Mouse (Mus musculus): ENCODE results near the gene Tnip3. TPM values are rescaled to one million over a fixed set of nuclear protein-coding genes. Genes with fewer than 3 reads are reported as not detected.

Tnip3 gene
- total and polyA plus RNA-seq, 3 experiments, result 0.78 to 2.7 (median 2.0) TPM

DNA sequence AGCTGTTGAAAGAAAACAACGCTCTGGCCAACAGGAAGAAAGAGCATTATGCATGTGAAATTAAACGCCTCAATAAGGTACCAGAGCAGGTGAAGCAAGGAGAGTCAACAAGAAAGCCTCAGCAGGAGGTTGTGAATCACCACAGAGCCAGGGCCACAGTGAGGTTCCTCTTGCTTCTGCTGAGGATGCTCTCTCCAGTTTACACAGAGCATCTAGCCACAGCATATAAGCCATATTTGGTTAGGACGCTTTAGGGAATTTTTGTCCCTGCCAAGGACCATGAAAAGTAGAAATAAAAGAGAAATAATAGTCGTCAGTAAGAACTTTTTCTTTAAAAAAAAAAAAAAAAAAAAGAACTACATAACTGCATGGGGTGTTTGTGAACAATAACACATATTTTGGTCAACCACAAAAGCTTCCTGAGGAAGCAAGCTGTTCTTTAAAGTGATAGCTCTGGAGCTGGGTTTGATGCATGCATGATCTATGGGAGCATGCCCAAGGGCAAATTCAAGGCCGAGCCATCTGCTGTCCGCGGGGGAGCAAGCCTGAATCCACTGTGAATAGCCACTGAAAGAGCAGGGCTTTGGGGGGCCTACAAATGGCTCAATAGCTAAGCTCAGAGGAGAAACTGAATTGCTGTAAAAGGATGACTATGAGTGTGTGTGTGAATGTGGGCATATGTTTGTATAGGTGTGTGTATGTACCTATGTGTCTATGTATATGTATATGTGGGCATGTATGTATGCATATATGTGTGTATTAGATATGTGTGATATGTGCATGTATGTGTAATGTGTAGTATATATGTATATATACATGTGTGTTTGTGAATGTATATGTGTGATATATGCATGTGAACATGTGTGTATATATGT is 75.0 kb downstream of the Tnip3 start:
- intact Hi-C loops (cut with DNase I), result no loop called here
- DNase-seq, result no peak
- no peaks in the 10 kb centered on the region for H3K27me3 ChIP-seq (ENCODE audit: control insufficient read depth, insufficient read depth, low read length)
- H3K79me2 ChIP-seq (replicated peaks; ENCODE audit: control insufficient read depth, insufficient read depth, low read length), result no peaks in the 10 kb centered on the region
- no peaks in the 10 kb centered on the region for H3K36me3 ChIP-seq (ENCODE audit: control insufficient read depth, insufficient read depth, low read length)
- H3K4me1 ChIP-seq (ENCODE audit: control insufficient read depth, insufficient read depth, low read length), result no peaks in the 10 kb centered on the region
- no peak overlapping the region for H3K9ac ChIP-seq (ENCODE audit: low read depth, low read length)
- WGBS, result 53% methylated on average over 7 of the region's 7 CpGs
- H3K27ac ChIP-seq, result no peak overlapping the region
- TF ChIP-seq EP300 (IDR thresholded peaks at IDR 0.05; ENCODE audit: insufficient read depth, low read depth, low read length) (no peak), CTCF (IDR thresholded peaks at IDR 0.05) (no peak), POLR2A (IDR thresholded peaks at IDR 0.05; ENCODE audit: insufficient read depth, low read depth, low read length) (no peak)
- H3K4me3 ChIP-seq, result no peak overlapping the region

DNA sequence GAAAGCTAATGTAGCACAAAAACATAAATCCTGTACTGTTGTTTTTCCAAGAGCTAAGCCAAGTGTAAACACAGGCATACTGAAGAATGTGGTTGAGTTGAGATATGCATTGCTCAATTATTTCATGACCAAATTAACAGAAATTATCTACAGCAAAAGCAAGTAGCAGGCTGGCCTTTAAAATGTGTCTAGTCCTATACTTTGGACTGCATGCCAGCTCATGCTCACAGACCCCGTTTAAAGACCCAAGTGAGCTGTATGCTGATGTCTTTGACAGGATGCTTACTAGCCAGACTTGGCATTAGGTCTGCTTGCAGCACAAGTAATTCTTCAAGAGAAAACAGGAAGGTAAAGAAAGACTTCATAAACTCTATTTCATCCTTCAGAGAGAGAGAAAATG is 75.8 kb downstream of the Tnip3 start:
- H3K27me3 ChIP-seq (ENCODE audit: control insufficient read depth, insufficient read depth, low read length), result no peaks in the 10 kb centered on the region
- DNase-seq, result no peak
- no peaks in the 10 kb centered on the region for H3K4me1 ChIP-seq (ENCODE audit: control insufficient read depth, insufficient read depth, low read length)
- no peak overlapping the region for H3K27ac ChIP-seq
- TF ChIP-seq EP300 (IDR thresholded peaks at IDR 0.05; ENCODE audit: insufficient read depth, low read depth, low read length) (no peak), CTCF (IDR thresholded peaks at IDR 0.05) (no peak), POLR2A (IDR thresholded peaks at IDR 0.05; ENCODE audit: insufficient read depth, low read depth, low read length) (no peak)
- H3K4me3 ChIP-seq, result no peak overlapping the region
- H3K9ac ChIP-seq (ENCODE audit: low read depth, low read length), result no peak overlapping the region
- intact Hi-C loops (cut with DNase I), result no loop called here
- WGBS, result 26% methylated on average over 1 of the region's 1 CpGs
- no peaks in the 10 kb centered on the region for H3K36me3 ChIP-seq (ENCODE audit: control insufficient read depth, insufficient read depth, low read length)
- no peaks in the 10 kb centered on the region for H3K79me2 ChIP-seq (replicated peaks; ENCODE audit: control insufficient read depth, insufficient read depth, low read length)

DNA sequence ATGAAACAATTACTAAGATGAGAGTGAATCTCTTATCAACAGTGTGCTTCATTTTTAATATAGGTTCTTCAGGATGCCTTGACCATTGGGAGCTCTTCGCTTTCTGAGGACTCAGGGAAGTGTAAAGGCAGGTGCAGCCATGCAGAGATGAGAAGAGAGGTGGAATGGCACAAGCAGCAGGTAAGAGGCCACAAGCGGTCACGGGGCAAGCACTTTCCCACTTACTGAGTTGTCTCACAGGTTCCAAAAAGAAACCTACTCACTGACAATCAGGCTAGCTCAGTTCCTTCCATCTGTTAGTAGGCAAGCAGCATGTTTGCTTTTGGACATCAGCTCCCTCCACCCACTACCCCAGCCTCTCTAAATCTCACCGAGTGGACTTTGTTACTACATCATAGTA is 80.7 kb downstream of the Tnip3 start:
- Histone ChIP-seq H3K79me2 (replicated peaks; ENCODE audit: control insufficient read depth, insufficient read depth, low read length) (no peaks in the 10 kb centered on the region), H3K4me1 (ENCODE audit: control insufficient read depth, insufficient read depth, low read length) (no peaks in the 10 kb centered on the region), H3K9ac (ENCODE audit: low read depth, low read length) (no peak overlapping the region), H3K27me3 (ENCODE audit: control insufficient read depth, insufficient read depth, low read length) (no peaks in the 10 kb centered on the region), H3K36me3 (ENCODE audit: control insufficient read depth, insufficient read depth, low read length) (no peaks in the 10 kb centered on the region), H3K27ac (no peak overlapping the region), H3K4me3 (no peak overlapping the region)
- TF ChIP-seq POLR2A (IDR thresholded peaks at IDR 0.05; ENCODE audit: insufficient read depth, low read depth, low read length), result no peak
- TF ChIP-seq EP300 (IDR thresholded peaks at IDR 0.05; ENCODE audit: insufficient read depth, low read depth, low read length), result no peak
- TF ChIP-seq CTCF (IDR thresholded peaks at IDR 0.05), result no peak
- no peak for DNase-seq
- 92% methylated on average over 4 of the region's 4 CpGs for WGBS
- intact Hi-C loops (cut with DNase I), result no loop called here

DNA sequence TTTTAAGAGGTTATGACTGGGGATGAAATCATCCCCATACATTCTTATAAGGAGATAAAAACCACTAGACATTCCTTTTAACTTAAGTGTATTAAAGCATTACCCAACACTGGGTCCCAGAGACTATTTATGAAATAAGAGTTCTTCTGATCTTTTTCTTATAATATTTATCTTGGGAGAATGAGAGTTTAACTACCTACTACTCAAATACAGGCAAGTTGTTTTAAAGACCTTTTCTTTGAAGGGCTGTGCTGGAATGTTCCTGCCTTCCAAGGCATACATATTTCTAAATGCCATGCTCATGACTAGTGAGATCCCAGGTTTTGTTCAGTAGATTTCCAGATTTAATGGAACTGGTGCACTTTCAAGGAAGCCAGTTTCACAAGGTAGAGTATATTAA is 81.8 kb downstream of the Tnip3 start:
- peaks cover 2% of the 10 kb centered on the region; the same call in 1 of the 2 replicates for H3K36me3 ChIP-seq (ENCODE audit: control insufficient read depth, insufficient read depth, low read length)
- no peak for TF ChIP-seq POLR2A (IDR thresholded peaks at IDR 0.05; ENCODE audit: insufficient read depth, low read depth, low read length)
- TF ChIP-seq EP300 (IDR thresholded peaks at IDR 0.05; ENCODE audit: insufficient read depth, low read depth, low read length), result no peak
- TF ChIP-seq CTCF (IDR thresholded peaks at IDR 0.05), result no peak
- intact Hi-C loops (cut with DNase I), result no loop called here
- no peaks in the 10 kb centered on the region for H3K79me2 ChIP-seq (replicated peaks; ENCODE audit: control insufficient read depth, insufficient read depth, low read length)
- H3K27ac ChIP-seq, result no peak overlapping the region
- H3K4me1 ChIP-seq (ENCODE audit: control insufficient read depth, insufficient read depth, low read length), result no peaks in the 10 kb centered on the region; the same call in 1 of the 2 replicates
- no peak for DNase-seq
- no peaks in the 10 kb centered on the region for H3K27me3 ChIP-seq (ENCODE audit: control insufficient read depth, insufficient read depth, low read length)
- H3K9ac ChIP-seq (ENCODE audit: low read depth, low read length), result no peak overlapping the region
- H3K4me3 ChIP-seq, result no peak overlapping the region

DNA sequence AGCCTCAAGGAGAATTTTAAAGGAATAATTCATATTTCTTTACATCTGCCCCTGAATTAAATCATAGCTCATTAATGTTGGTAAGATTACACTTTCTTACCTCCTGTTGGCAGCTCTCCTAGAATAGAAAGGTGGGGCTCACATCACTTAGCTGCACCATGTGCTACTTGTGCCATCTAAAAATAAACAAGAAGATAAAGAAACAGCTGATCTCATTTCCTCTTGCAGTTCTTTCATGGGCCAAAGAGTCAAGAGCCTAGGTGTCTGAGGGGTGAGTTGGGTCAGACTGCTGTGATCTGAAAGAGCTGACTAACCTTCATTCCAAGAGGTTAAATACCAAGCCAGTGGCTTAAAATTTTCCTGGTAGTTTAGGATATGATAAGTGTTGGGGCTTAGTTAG is 86.7 kb downstream of the Tnip3 start:
- Histone ChIP-seq H3K4me3 (no peak overlapping the region), H3K36me3 (ENCODE audit: control insufficient read depth, insufficient read depth, low read length) (peaks cover 9% of the 10 kb centered on the region; the same call in 1 of the 2 replicates), H3K4me1 (ENCODE audit: control insufficient read depth, insufficient read depth, low read length) (peaks cover 3% of the 10 kb centered on the region), H3K79me2 (replicated peaks; ENCODE audit: control insufficient read depth, insufficient read depth, low read length) (no peaks in the 10 kb centered on the region), H3K27me3 (ENCODE audit: control insufficient read depth, insufficient read depth, low read length) (no peaks in the 10 kb centered on the region), H3K27ac (peak overlapping the region; percentile 78), H3K9ac (ENCODE audit: low read depth, low read length) (no peak overlapping the region)
- intact Hi-C loops (cut with DNase I), result no loop called here
- no peak for TF ChIP-seq CTCF (IDR thresholded peaks at IDR 0.05)
- DNase-seq, result peak in 1 of 2 experiments; percentile 14

DNA sequence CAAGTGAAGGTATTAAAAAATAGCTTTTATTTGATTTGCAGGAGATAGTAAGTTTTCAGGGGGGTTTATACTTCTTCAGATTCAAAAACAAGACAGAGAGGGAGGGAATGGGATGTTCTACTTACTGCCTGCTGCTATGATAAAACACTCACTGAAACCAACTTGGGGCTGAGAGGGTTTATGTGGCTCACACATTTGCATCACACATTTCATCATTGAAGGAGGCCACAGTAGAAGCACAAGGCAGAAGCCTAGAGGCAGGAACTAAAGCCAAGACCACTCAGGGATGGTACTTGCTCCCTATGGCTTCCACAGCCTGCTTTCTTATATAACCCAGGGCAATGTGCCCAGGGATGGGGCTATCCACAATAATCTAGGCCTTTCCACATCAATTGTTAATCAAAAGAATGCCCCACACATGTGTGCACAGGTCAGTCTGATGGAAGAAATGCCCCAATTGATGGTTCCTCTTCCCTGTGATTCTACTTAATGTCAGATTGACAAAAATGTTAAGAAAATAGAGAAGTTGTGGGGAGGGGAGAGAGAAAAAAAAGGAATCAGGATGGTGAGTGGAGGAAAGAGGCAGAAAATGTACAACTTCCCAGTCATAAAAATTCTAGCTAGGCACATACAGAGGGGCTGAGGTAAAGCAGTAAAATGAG is 88.9 kb downstream of the Tnip3 start:
- intact Hi-C loops (cut with DNase I), result loop anchor here (2.0 kb wide), 2 partner anchors 37 to 103 kb away; no protein-coding TSS in a partner anchor
- H3K4me1 ChIP-seq (ENCODE audit: control insufficient read depth, insufficient read depth, low read length), result peaks cover 3% of the 10 kb centered on the region
- no peak overlapping the region for H3K27ac ChIP-seq
- no peaks in the 10 kb centered on the region for H3K27me3 ChIP-seq (ENCODE audit: control insufficient read depth, insufficient read depth, low read length)
- H3K4me3 ChIP-seq, result no peak overlapping the region
- no peaks in the 10 kb centered on the region for H3K79me2 ChIP-seq (replicated peaks; ENCODE audit: control insufficient read depth, insufficient read depth, low read length)
- DNase-seq, result no peak
- no peak overlapping the region for H3K9ac ChIP-seq (ENCODE audit: low read depth, low read length)
- H3K36me3 ChIP-seq (ENCODE audit: control insufficient read depth, insufficient read depth, low read length), result peaks cover 9% of the 10 kb centered on the region; the same call in 1 of the 2 replicates
- TF ChIP-seq EP300 (IDR thresholded peaks at IDR 0.05; ENCODE audit: insufficient read depth, low read depth, low read length), result no peak
- no peak for TF ChIP-seq POLR2A (IDR thresholded peaks at IDR 0.05; ENCODE audit: insufficient read depth, low read depth, low read length)
- TF ChIP-seq CTCF (IDR thresholded peaks at IDR 0.05), result no peak
